Mouse (Mus musculus): ENCODE data around the gene Rpl29. TPM values are rescaled to one million over a fixed set of nuclear protein-coding genes. Genes with fewer than 3 reads are reported as not detected.

The Rpl29 gene
- polyA plus RNA-seq, 1 experiment: 237 TPM

DNA sequence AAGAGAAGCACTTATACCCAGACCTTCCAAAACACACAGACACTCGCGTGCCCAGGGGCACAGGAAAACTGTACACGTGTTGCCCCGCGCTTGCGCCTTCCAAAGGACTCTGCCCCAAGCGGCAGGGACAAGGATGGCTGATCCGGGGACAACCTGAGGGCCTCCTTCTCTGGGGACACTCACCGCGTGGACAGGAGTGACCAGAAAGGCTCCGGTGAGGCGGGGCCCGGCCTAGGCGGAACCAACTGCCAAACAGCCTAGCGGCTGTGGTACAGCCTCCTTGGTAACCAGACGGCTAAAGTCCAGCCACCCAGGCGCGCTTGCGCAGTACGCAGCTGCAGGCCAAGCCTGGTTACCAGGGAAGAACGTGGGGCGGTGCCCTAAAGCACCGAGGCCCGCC, 18.1 kb downstream of the Rpl29 start, which contains the start of the genes Abhd14b and Abhd14a:
Gene Abhd14b, plus strand, starts transcription at position 112 of the 400 bp plus-strand sequence.
Gene Abhd14a, minus strand, starts transcription at position 331 of the 400 bp plus-strand sequence.
- no peaks in the 10 kb centered on the region for H3K27me3 ChIP-seq (ENCODE audit: control insufficient read depth, insufficient read depth, low read length, poor library complexity, severe bottlenecking)
- H3K4me1 ChIP-seq (ENCODE audit: control insufficient read depth, insufficient read depth, low read length): peaks cover 6% of the 10 kb centered on the region
- peak within 1 kb of the TSS; percentile 74 for H3K4me3 ChIP-seq (ENCODE audit: low read depth, low read length)
- TF ChIP-seq POLR2A (IDR thresholded peaks at IDR 0.05; ENCODE audit: insufficient read depth, low read length) (no peak), EP300 (IDR thresholded peaks at IDR 0.05; ENCODE audit: insufficient read depth, low read depth, low read length) (no peak), CTCF (IDR thresholded peaks at IDR 0.05; ENCODE audit: low read depth, low read length) (no peak)
- H3K9ac ChIP-seq (ENCODE audit: low read depth, poor library complexity, severe bottlenecking): peak within 1 kb of the TSS; percentile 51
- no peaks in the 10 kb centered on the region for H3K9me3 ChIP-seq (replicated peaks; ENCODE audit: control insufficient read depth, insufficient read depth, low read length, poor library complexity, severe bottlenecking)
- H3K27ac ChIP-seq (ENCODE audit: insufficient read depth, low read length): peak within 1 kb of the TSS; percentile 12; the same call in 1 of the 2 replicates
- H3K36me3 ChIP-seq (ENCODE audit: control insufficient read depth, insufficient read depth, low read length, poor library complexity, severe bottlenecking): no peaks in the 10 kb centered on the region

DNA sequence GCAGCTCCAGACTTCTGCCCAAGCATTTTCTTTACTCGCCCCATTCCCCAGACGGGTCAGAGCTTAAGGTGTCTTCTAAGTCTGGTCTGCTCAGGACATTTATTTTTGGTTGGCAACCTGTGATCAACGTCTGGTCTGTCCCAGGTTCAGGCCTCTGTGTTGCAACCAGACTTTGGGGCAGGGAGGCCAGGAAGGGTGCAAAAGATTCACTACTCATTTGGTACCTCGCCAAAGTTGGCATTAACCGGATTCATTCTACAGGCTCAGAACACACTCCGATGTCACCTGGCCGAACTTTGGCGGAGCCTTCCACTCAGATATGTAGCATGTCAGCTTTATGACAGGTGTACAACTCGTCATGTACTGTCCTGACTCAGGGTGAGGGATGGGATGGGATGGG, 18.7 kb downstream of the Rpl29 start:
- Histone ChIP-seq H3K9me3 (replicated peaks; ENCODE audit: control insufficient read depth, insufficient read depth, low read length, poor library complexity, severe bottlenecking) (no peaks in the 10 kb centered on the region), H3K36me3 (ENCODE audit: control insufficient read depth, insufficient read depth, low read length, poor library complexity, severe bottlenecking) (no peaks in the 10 kb centered on the region), H3K27ac (ENCODE audit: insufficient read depth, low read length) (peak overlapping the region; percentile 12; the same call in 1 of the 2 replicates), H3K4me3 (ENCODE audit: low read depth, low read length) (no peak overlapping the region), H3K27me3 (ENCODE audit: control insufficient read depth, insufficient read depth, low read length, poor library complexity, severe bottlenecking) (no peaks in the 10 kb centered on the region), H3K9ac (ENCODE audit: low read depth, poor library complexity, severe bottlenecking) (peak overlapping the region; percentile 42; the same call in 1 of the 2 replicates), H3K4me1 (ENCODE audit: control insufficient read depth, insufficient read depth, low read length) (peaks cover 6% of the 10 kb centered on the region)
- TF ChIP-seq POLR2A (IDR thresholded peaks at IDR 0.05; ENCODE audit: insufficient read depth, low read length) (no peak), CTCF (IDR thresholded peaks at IDR 0.05; ENCODE audit: low read depth, low read length) (no peak), EP300 (IDR thresholded peaks at IDR 0.05; ENCODE audit: insufficient read depth, low read depth, low read length) (no peak)

DNA sequence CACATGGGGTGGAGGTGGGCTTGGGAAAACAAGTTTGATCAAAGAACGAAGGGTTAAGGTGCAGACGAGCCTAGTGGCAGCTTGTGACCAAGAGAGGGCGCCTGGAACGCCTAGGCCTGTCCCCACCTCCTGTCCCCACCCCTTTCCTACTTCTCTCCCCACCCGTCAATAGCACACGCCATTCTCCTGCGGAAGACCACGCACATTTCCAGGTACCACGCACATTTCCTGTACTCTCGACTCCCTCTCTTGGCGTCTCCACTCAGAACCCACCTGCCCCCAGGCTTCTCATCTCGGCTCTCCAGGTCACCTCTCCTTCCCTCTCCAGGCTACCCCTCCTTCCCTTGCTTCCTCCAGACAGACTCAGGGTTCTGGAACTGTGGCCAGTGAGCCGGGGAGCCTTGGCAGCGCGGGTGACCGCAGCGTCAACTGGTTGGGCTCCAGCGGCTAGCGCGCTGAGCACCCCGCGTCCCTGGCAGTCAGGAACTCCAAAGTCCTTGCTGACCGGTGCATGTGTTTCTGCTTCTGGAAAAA, 19.3 kb downstream of the Rpl29 start:
- peak overlapping the region; percentile 42 for H3K9ac ChIP-seq (ENCODE audit: low read depth, poor library complexity, severe bottlenecking)
- peak overlapping the region; percentile 12; the same call in 1 of the 2 replicates for H3K27ac ChIP-seq (ENCODE audit: insufficient read depth, low read length)
- no peaks in the 10 kb centered on the region for H3K27me3 ChIP-seq (ENCODE audit: control insufficient read depth, insufficient read depth, low read length, poor library complexity, severe bottlenecking)
- TF ChIP-seq POLR2A (IDR thresholded peaks at IDR 0.05; ENCODE audit: insufficient read depth, low read length) (no peak), EP300 (IDR thresholded peaks at IDR 0.05; ENCODE audit: insufficient read depth, low read depth, low read length) (0 out of 2 replicates have a peak, but pooled peaks have one; percentile 46), CTCF (IDR thresholded peaks at IDR 0.05; ENCODE audit: low read depth, low read length) (peak; percentile 90)
- H3K4me1 ChIP-seq (ENCODE audit: control insufficient read depth, insufficient read depth, low read length): peaks cover 6% of the 10 kb centered on the region
- no peaks in the 10 kb centered on the region for H3K36me3 ChIP-seq (ENCODE audit: control insufficient read depth, insufficient read depth, low read length, poor library complexity, severe bottlenecking)
- H3K9me3 ChIP-seq (replicated peaks; ENCODE audit: control insufficient read depth, insufficient read depth, low read length, poor library complexity, severe bottlenecking): no peaks in the 10 kb centered on the region
- H3K4me3 ChIP-seq (ENCODE audit: low read depth, low read length): peak overlapping the region; percentile 74

DNA sequence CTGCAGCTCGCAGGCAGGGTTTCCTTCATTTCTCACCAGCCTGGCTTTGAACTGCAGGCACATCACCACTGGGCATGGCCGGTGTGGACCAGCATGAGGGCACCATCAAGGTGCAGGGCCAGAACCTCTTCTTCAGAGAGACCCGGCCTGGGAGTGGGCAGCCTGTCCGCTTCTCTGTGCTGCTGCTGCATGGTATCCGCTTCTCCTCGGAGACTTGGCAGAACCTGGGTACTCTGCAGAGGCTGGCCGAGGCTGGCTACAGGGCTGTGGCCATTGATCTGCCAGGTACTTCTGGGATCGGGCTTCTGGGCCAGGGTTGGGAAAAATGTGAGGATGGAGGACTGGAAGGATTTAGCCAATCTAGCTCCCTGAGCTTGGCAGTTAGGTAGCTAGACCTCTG, 20.7 kb downstream of the Rpl29 start:
- Histone ChIP-seq H3K9me3 (replicated peaks; ENCODE audit: control insufficient read depth, insufficient read depth, low read length, poor library complexity, severe bottlenecking) (no peaks in the 10 kb centered on the region), H3K27me3 (ENCODE audit: control insufficient read depth, insufficient read depth, low read length, poor library complexity, severe bottlenecking) (no peaks in the 10 kb centered on the region), H3K36me3 (ENCODE audit: control insufficient read depth, insufficient read depth, low read length, poor library complexity, severe bottlenecking) (no peaks in the 10 kb centered on the region), H3K27ac (ENCODE audit: insufficient read depth, low read length) (no peak overlapping the region), H3K4me1 (ENCODE audit: control insufficient read depth, insufficient read depth, low read length) (peaks cover 6% of the 10 kb centered on the region), H3K4me3 (ENCODE audit: low read depth, low read length) (no peak overlapping the region), H3K9ac (ENCODE audit: low read depth, poor library complexity, severe bottlenecking) (no peak overlapping the region)
- no peak for TF ChIP-seq CTCF (IDR thresholded peaks at IDR 0.05; ENCODE audit: low read depth, low read length)
- no peak for TF ChIP-seq EP300 (IDR thresholded peaks at IDR 0.05; ENCODE audit: insufficient read depth, low read depth, low read length)
- no peak for TF ChIP-seq POLR2A (IDR thresholded peaks at IDR 0.05; ENCODE audit: insufficient read depth, low read length)

DNA sequence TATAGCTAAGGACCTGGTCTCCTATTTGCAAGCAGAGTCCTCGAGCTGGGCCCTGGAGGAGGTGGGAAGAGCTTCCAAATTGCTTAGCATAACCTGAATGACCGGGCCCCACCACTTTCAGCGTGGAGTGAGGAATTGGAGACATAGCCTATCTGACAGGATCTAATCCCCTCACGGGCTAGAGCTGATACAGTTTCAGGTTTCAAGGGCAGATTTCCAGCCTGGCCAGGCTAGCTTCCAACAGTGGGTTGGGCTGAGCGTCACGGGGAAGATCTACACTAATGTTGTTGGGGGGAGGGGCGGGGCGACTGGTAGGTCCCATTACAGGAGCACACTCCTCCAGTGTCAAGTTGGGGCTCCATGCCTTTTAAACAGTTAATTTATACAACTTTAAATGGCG, 21.4 kb downstream of the Rpl29 start:
- Histone ChIP-seq H3K4me3 (ENCODE audit: low read depth, low read length) (no peak overlapping the region), H3K9ac (ENCODE audit: low read depth, poor library complexity, severe bottlenecking) (no peak overlapping the region), H3K36me3 (ENCODE audit: control insufficient read depth, insufficient read depth, low read length, poor library complexity, severe bottlenecking) (no peaks in the 10 kb centered on the region), H3K27ac (ENCODE audit: insufficient read depth, low read length) (no peak overlapping the region), H3K9me3 (replicated peaks; ENCODE audit: control insufficient read depth, insufficient read depth, low read length, poor library complexity, severe bottlenecking) (no peaks in the 10 kb centered on the region), H3K27me3 (ENCODE audit: control insufficient read depth, insufficient read depth, low read length, poor library complexity, severe bottlenecking) (no peaks in the 10 kb centered on the region), H3K4me1 (ENCODE audit: control insufficient read depth, insufficient read depth, low read length) (peaks cover 6% of the 10 kb centered on the region)
- TF ChIP-seq EP300 (IDR thresholded peaks at IDR 0.05; ENCODE audit: insufficient read depth, low read depth, low read length) (no peak), POLR2A (IDR thresholded peaks at IDR 0.05; ENCODE audit: insufficient read depth, low read length) (no peak), CTCF (IDR thresholded peaks at IDR 0.05; ENCODE audit: low read depth, low read length) (no peak)

DNA sequence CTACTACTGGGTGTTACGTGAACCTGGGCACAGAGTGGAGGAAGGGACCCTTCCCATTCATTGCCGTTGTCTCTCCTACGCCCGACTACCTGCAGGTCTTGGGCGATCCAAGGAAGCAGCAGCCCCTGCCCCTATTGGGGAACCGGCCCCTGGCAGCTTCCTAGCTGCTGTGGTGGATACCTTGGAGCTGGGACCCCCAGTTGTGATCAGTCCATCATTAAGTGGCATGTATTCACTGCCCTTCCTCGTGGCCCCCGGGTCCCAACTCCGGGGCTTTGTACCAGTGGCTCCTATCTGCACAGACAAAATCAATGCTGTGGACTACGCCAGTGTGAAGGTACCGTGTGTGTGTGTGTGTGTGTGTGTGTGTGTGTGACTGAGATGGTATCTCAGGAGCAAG, 22.0 kb downstream of the Rpl29 start:
- no peak overlapping the region for H3K9ac ChIP-seq (ENCODE audit: low read depth, poor library complexity, severe bottlenecking)
- no peak overlapping the region for H3K4me3 ChIP-seq (ENCODE audit: low read depth, low read length)
- H3K27me3 ChIP-seq (ENCODE audit: control insufficient read depth, insufficient read depth, low read length, poor library complexity, severe bottlenecking): no peaks in the 10 kb centered on the region
- H3K9me3 ChIP-seq (replicated peaks; ENCODE audit: control insufficient read depth, insufficient read depth, low read length, poor library complexity, severe bottlenecking): no peaks in the 10 kb centered on the region
- TF ChIP-seq POLR2A (IDR thresholded peaks at IDR 0.05; ENCODE audit: insufficient read depth, low read length): no peak
- TF ChIP-seq CTCF (IDR thresholded peaks at IDR 0.05; ENCODE audit: low read depth, low read length): no peak
- TF ChIP-seq EP300 (IDR thresholded peaks at IDR 0.05; ENCODE audit: insufficient read depth, low read depth, low read length): no peak
- H3K4me1 ChIP-seq (ENCODE audit: control insufficient read depth, insufficient read depth, low read length): peaks cover 8% of the 10 kb centered on the region
- no peak overlapping the region for H3K27ac ChIP-seq (ENCODE audit: insufficient read depth, low read length)
- no peaks in the 10 kb centered on the region for H3K36me3 ChIP-seq (ENCODE audit: control insufficient read depth, insufficient read depth, low read length, poor library complexity, severe bottlenecking)
